Mouse (Mus musculus): ENCODE measurements at regions not wholly inside any gene's neighbourhood (a gene's known extent, or its start where the extent isn't known, plus 50 kb on each side); places are given as distances from the start of the nearest gene placed in this dataset.

GRCm38 (mm10) chr3:34137984-34138383 lies 56.9 kb upstream of the Dnajc19 start:
- DNase-seq (ENCODE audit: low spot score in 2 of 2), result no peak

DNA sequence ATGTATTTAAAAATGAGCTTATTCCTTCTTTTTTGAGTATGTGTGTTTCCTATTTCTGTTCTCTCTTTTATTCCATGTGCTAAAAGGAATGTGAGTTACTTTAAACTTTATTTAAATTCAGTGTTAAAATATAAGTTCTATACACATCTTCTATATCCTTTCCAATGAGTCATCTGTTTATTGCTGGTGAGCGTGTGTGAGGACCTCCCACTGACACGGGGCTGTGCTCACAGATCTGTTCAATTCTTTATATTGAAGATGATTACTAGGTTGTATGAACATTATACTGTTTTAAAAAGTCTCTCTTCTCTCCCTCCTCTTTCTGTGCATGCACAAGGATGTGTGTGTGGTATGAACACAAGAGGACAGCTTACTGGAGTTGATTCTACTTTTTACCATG lies 55.3 kb upstream of the Dnajc19 start:
- no peak for DNase-seq (ENCODE audit: low spot score in 2 of 2)
